Mouse (Mus musculus): Measurements from ENCODE around the gene Dbx2. TPM values are rescaled to one million over a fixed set of nuclear protein-coding genes. Genes with fewer than 3 reads are reported as not detected.

Gene Dbx2
- total RNA-seq (2021) (not detected), polyA plus RNA-seq (2012; rRNA removed) (not detected in 2 replicates)
- long read RNA-seq: 0 reads

- no peak within 1 kb of the TSS for H3K27ac ChIP-seq
- no peaks in the 10 kb centered on the region for H3K36me3 ChIP-seq (ENCODE audit: control insufficient read depth, insufficient read depth, low read length)
- intact Hi-C loops (cut with DNase I): no loop called here
- H3K79me2 ChIP-seq (replicated peaks; ENCODE audit: control insufficient read depth, insufficient read depth, low read length): no peaks in the 10 kb centered on the region
- peaks cover 15% of the 10 kb centered on the region for H3K27me3 ChIP-seq (ENCODE audit: control insufficient read depth, insufficient read depth, low read length)
- H3K4me3 ChIP-seq: no peak within 1 kb of the TSS
- H3K4me1 ChIP-seq (ENCODE audit: control insufficient read depth, insufficient read depth, low read length): no peaks in the 10 kb centered on the region
- DNase-seq: no peak
- WGBS: 84% methylated on average over 5 of the region's 5 CpGs
- TF ChIP-seq CTCF (IDR thresholded peaks at IDR 0.05) (no peak), POLR2A (IDR thresholded peaks at IDR 0.05; ENCODE audit: insufficient read depth, low read depth, low read length) (no peak), EP300 (IDR thresholded peaks at IDR 0.05; ENCODE audit: insufficient read depth, low read depth, low read length) (no peak)
- H3K9ac ChIP-seq (ENCODE audit: low read depth, low read length): no peak within 1 kb of the TSS
Measured at GRCm38 (mm10) chr15:95655860-95656259, at the start of gene Dbx2. Gene Dbx2 (minus strand): TSS chr15:95655960.

DNA sequence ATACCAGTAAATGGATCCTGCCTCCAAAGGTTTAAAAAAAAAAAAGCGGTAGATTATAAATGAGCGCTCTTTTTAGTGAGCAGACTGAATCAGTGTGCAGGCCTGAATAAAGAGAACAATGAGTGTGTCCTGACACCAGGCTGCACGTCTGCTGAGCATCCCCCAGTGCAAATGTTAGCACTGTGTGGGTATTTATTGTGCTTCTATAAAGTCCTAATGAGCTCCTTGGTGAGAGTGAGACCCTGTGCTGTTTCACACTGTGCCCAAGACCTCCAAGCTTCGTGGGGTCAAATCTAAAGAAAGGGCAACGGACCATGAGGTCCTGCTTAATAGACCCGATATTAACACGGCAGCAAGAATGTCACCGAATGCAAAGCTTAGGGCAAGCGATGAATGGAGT is 46.4 kb upstream of the Dbx2 start:
- TF ChIP-seq POLR2A (IDR thresholded peaks at IDR 0.05; ENCODE audit: insufficient read depth, low read depth, low read length) (no peak), CTCF (IDR thresholded peaks at IDR 0.05) (no peak), EP300 (IDR thresholded peaks at IDR 0.05; ENCODE audit: insufficient read depth, low read depth, low read length) (no peak)
- Histone ChIP-seq H3K27me3 (ENCODE audit: control insufficient read depth, insufficient read depth, low read length) (no peaks in the 10 kb centered on the region), H3K4me3 (no peak overlapping the region), H3K27ac (no peak overlapping the region), H3K4me1 (ENCODE audit: control insufficient read depth, insufficient read depth, low read length) (no peaks in the 10 kb centered on the region), H3K79me2 (replicated peaks; ENCODE audit: control insufficient read depth, insufficient read depth, low read length) (no peaks in the 10 kb centered on the region), H3K36me3 (ENCODE audit: control insufficient read depth, insufficient read depth, low read length) (no peaks in the 10 kb centered on the region), H3K9ac (ENCODE audit: low read depth, low read length) (no peak overlapping the region)
- DNase-seq: no peak
- WGBS: 86% methylated on average over 9 of the region's 9 CpGs
- intact Hi-C loops (cut with DNase I): no loop called here

DNA sequence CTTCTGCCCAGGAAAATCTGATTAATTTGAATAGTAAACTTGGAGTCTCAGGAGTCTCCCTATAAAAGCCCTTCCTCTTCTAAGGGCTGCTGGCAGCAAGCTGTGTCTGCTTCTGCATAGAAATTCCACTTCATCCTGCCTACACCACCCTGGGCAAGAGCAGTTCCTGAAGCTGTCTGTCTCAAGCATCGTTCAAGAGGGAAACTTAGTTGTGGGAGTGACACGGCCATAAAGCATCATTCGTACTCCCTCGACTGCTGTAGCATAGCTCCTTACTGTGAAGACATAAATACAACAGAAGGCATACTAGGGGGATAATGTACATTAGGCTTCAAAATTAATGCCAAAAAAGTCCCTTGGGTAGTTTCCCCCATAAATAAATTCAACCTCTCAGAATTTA is 45.8 kb upstream of the Dbx2 start:
- no peaks in the 10 kb centered on the region for H3K79me2 ChIP-seq (replicated peaks; ENCODE audit: control insufficient read depth, insufficient read depth, low read length)
- H3K27ac ChIP-seq: no peak overlapping the region
- 61% methylated on average over 4 of the region's 4 CpGs for WGBS
- H3K4me3 ChIP-seq: no peak overlapping the region
- H3K36me3 ChIP-seq (ENCODE audit: control insufficient read depth, insufficient read depth, low read length): no peaks in the 10 kb centered on the region
- DNase-seq: no peak
- no peaks in the 10 kb centered on the region for H3K27me3 ChIP-seq (ENCODE audit: control insufficient read depth, insufficient read depth, low read length)
- TF ChIP-seq POLR2A (IDR thresholded peaks at IDR 0.05; ENCODE audit: insufficient read depth, low read depth, low read length): no peak
- TF ChIP-seq CTCF (IDR thresholded peaks at IDR 0.05): no peak
- no peak for TF ChIP-seq EP300 (IDR thresholded peaks at IDR 0.05; ENCODE audit: insufficient read depth, low read depth, low read length)
- H3K9ac ChIP-seq (ENCODE audit: low read depth, low read length): no peak overlapping the region
- intact Hi-C loops (cut with DNase I): no loop called here
- H3K4me1 ChIP-seq (ENCODE audit: control insufficient read depth, insufficient read depth, low read length): no peaks in the 10 kb centered on the region

GRCm38 (mm10) chr15:95699371-95699770 is 43.6 kb upstream of the Dbx2 start:
- no peaks in the 10 kb centered on the region for H3K36me3 ChIP-seq (ENCODE audit: control insufficient read depth, insufficient read depth, low read length)
- WGBS: 69% methylated on average over 12 of the region's 12 CpGs
- H3K4me3 ChIP-seq: no peak overlapping the region
- no peaks in the 10 kb centered on the region for H3K4me1 ChIP-seq (ENCODE audit: control insufficient read depth, insufficient read depth, low read length)
- H3K27ac ChIP-seq: no peak overlapping the region
- DNase-seq: no peak
- no peak for TF ChIP-seq POLR2A (IDR thresholded peaks at IDR 0.05; ENCODE audit: insufficient read depth, low read depth, low read length)
- TF ChIP-seq CTCF (IDR thresholded peaks at IDR 0.05): no peak
- no peak for TF ChIP-seq EP300 (IDR thresholded peaks at IDR 0.05; ENCODE audit: insufficient read depth, low read depth, low read length)
- no peaks in the 10 kb centered on the region for H3K79me2 ChIP-seq (replicated peaks; ENCODE audit: control insufficient read depth, insufficient read depth, low read length)
- H3K9ac ChIP-seq (ENCODE audit: low read depth, low read length): no peak overlapping the region
- intact Hi-C loops (cut with DNase I): no loop called here
- H3K27me3 ChIP-seq (ENCODE audit: control insufficient read depth, insufficient read depth, low read length): no peaks in the 10 kb centered on the region

DNA sequence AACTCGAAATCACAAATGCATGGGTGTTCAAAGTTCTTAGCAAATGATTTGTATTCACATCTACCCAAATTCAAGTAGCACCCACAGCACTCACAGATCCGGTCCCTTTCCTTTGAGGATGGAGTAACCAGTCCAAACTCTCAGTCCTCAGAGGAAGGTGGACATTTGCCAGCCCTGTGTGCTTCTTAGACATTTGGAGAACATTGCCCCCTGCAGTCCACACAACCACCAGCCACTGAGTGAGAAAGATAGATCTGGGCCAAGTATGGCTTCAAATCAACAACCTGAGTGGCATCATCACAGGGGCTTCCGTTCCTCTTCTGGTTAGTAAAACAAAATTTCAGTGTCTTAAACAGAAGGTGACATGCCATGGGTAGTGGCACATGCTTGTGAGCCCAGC is 38.0 kb upstream of the Dbx2 start:
- DNase-seq: no peak
- no peaks in the 10 kb centered on the region for H3K79me2 ChIP-seq (replicated peaks; ENCODE audit: control insufficient read depth, insufficient read depth, low read length)
- no peaks in the 10 kb centered on the region for H3K36me3 ChIP-seq (ENCODE audit: control insufficient read depth, insufficient read depth, low read length)
- H3K4me3 ChIP-seq: no peak overlapping the region
- intact Hi-C loops (cut with DNase I): no loop called here
- TF ChIP-seq CTCF (IDR thresholded peaks at IDR 0.05): no peak
- no peak for TF ChIP-seq EP300 (IDR thresholded peaks at IDR 0.05; ENCODE audit: insufficient read depth, low read depth, low read length)
- TF ChIP-seq POLR2A (IDR thresholded peaks at IDR 0.05; ENCODE audit: insufficient read depth, low read depth, low read length): no peak
- H3K9ac ChIP-seq (ENCODE audit: low read depth, low read length): no peak overlapping the region
- no peaks in the 10 kb centered on the region for H3K27me3 ChIP-seq (ENCODE audit: control insufficient read depth, insufficient read depth, low read length)
- H3K27ac ChIP-seq: no peak overlapping the region
- WGBS: 75% methylated on average over 3 of the region's 3 CpGs
- H3K4me1 ChIP-seq (ENCODE audit: control insufficient read depth, insufficient read depth, low read length): no peaks in the 10 kb centered on the region

DNA sequence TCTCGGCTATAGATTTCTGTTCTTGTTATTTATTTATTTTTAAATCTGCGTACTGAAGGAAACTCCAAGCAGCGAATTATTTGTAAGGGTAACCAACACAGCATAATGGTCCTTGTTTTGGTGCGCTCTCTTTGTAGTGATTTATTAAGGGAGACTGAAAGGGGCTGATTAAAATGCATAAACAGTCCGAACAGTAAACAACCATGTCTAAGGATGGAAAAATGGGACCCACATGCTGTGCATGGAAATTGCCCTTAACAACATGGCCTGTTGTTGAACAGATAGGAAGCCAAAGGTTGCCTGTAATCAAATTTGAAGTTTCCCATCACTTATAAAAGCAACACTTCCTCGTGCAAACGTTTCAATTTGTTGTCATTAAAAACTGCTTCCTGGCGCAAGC is 35.8 kb upstream of the Dbx2 start:
- H3K4me1 ChIP-seq (ENCODE audit: control insufficient read depth, insufficient read depth, low read length): no peaks in the 10 kb centered on the region
- no peak overlapping the region for H3K27ac ChIP-seq
- intact Hi-C loops (cut with DNase I): no loop called here
- DNase-seq: no peak
- H3K4me3 ChIP-seq: no peak overlapping the region
- H3K9ac ChIP-seq (ENCODE audit: low read depth, low read length): no peak overlapping the region
- H3K36me3 ChIP-seq (ENCODE audit: control insufficient read depth, insufficient read depth, low read length): no peaks in the 10 kb centered on the region
- no peaks in the 10 kb centered on the region for H3K27me3 ChIP-seq (ENCODE audit: control insufficient read depth, insufficient read depth, low read length)
- TF ChIP-seq POLR2A (IDR thresholded peaks at IDR 0.05; ENCODE audit: insufficient read depth, low read depth, low read length) (no peak), EP300 (IDR thresholded peaks at IDR 0.05; ENCODE audit: insufficient read depth, low read depth, low read length) (no peak), CTCF (IDR thresholded peaks at IDR 0.05) (no peak)
- WGBS: 74% methylated on average over 8 of the region's 8 CpGs
- H3K79me2 ChIP-seq (replicated peaks; ENCODE audit: control insufficient read depth, insufficient read depth, low read length): no peaks in the 10 kb centered on the region
